Mouse (Mus musculus): ENCODE measurements around the gene Ampd2. TPM values are rescaled to one million over a fixed set of nuclear protein-coding genes. Genes with fewer than 3 reads are reported as not detected.

The Ampd2 gene
- polyA plus RNA-seq, 1 experiment, result 92.9 TPM

DNA sequence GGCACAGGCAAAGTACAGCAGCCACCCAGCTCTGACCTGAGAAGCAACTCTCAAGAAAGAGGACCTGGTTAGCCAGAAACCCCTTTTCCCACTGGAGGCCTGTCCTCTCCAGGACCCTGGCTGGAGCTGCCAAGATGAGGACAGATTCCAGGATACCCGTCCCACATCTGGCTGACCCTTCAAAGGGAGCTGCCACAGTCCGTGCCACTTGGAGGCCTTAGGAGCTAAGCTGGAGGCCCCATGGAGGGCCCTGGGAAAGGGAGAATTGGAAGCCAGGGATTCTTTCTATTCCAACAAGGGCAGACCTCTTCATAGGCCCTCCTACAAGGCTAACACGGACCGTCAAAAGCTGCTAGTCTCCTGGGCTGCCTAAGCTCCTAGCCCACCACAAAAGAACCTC, 4.8 kb downstream of the Ampd2 start:
- H3K27ac ChIP-seq (ENCODE audit: insufficient read depth, low read length), result no peak overlapping the region
- WGBS, result 80% methylated on average over 4 of the region's 4 CpGs
- H3K36me3 ChIP-seq (ENCODE audit: control insufficient read depth, insufficient read depth, low read length), result peaks cover 21% of the 10 kb centered on the region
- no peaks in the 10 kb centered on the region for H3K27me3 ChIP-seq (ENCODE audit: control insufficient read depth, insufficient read depth, low read length)
- peaks cover 3% of the 10 kb centered on the region; the same call in 1 of the 2 replicates for H3K4me1 ChIP-seq (ENCODE audit: control insufficient read depth, insufficient read depth, insufficient read length)
- TF ChIP-seq CTCF (IDR thresholded peaks at IDR 0.05; ENCODE audit: extremely low read depth, insufficient read depth, insufficient read length, insufficient replicate concordance) (no peak), POLR2A (IDR thresholded peaks at IDR 0.05; ENCODE audit: low read depth, low read length) (no peak)
- DNase-seq (ENCODE audit: low read depth in 1 of 2, low spot score in 2 of 2), result no peak
- H3K4me3 ChIP-seq (ENCODE audit: extremely low read depth, insufficient read depth, insufficient read length), result no peak overlapping the region

DNA sequence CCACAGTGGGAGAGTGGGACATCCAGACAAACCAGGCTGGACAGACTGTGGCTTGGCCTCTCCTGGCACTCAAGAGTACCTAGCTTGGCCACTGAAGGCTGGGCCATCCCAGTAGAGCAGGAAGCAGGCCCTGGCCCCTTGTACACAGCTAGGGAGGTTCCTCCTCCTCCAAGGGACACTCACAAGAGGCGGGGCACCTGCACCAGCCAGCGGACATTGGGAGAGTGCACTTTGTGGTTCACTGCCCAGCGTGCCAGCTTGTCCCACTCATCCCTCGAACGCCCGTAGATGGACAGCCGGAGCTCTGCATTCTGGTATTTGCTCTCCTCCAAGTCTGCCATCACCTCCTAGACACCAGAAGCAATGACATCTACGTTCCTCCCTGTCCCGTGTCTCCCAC, 9.6 kb downstream of the Ampd2 start:
- 90% methylated on average over 9 of the region's 9 CpGs for WGBS

DNA sequence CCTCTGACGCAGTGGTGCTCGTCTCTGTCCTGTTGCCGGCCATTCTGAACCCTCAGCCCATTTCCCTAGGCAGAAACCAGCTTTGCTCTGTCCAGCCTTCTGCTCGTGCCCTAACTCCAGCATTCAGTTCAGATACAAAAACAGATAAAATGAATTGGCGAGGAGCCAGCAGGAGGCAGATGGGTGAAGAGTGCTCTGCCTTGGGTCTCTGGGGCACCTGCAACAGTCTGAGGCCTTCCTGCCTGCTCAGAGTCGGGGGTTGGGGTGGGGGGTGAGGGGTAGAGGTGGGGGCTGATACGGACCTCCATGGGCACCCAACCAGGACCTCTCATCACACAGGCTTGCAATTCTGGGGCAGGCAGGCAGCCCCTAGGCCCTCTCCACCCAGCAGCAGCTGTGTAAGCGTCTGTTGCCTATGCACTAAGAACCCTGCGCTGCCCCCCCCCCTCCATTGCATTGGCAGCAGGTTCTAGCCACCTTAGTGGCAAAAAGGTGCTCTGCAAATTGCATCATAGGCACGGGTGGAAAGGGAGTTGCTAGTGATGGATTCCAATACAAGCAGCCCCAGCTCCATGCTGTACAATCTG, 13.4 kb downstream of the Ampd2 start:
- Histone ChIP-seq H3K4me3 (ENCODE audit: extremely low read depth, insufficient read depth, insufficient read length) (no peak overlapping the region), H3K36me3 (ENCODE audit: control insufficient read depth, insufficient read depth, low read length) (peaks cover 25% of the 10 kb centered on the region), H3K27me3 (ENCODE audit: control insufficient read depth, insufficient read depth, low read length) (no peaks in the 10 kb centered on the region), H3K27ac (ENCODE audit: insufficient read depth, low read length) (no peak overlapping the region), H3K4me1 (ENCODE audit: control insufficient read depth, insufficient read depth, insufficient read length) (no peaks in the 10 kb centered on the region)
- no peak for TF ChIP-seq POLR2A (IDR thresholded peaks at IDR 0.05; ENCODE audit: low read depth, low read length)
- no peak for TF ChIP-seq CTCF (IDR thresholded peaks at IDR 0.05; ENCODE audit: extremely low read depth, insufficient read depth, insufficient read length, insufficient replicate concordance)
- WGBS, result 79% methylated on average over 10 of the region's 10 CpGs
- no peak for DNase-seq (ENCODE audit: low read depth in 1 of 2, low spot score in 2 of 2)

More for the DNA sequence above, 9.6 kb downstream of the Ampd2 start:
- no peaks in the 10 kb centered on the region for H3K4me1 ChIP-seq (ENCODE audit: control insufficient read depth, insufficient read depth, insufficient read length)
- DNase-seq (ENCODE audit: low read depth in 1 of 2, low spot score in 2 of 2), result no peak
- no peak overlapping the region for H3K27ac ChIP-seq (ENCODE audit: insufficient read depth, low read length)
- no peak overlapping the region for H3K4me3 ChIP-seq (ENCODE audit: extremely low read depth, insufficient read depth, insufficient read length)
- no peak for TF ChIP-seq POLR2A (IDR thresholded peaks at IDR 0.05; ENCODE audit: low read depth, low read length)
- TF ChIP-seq CTCF (IDR thresholded peaks at IDR 0.05; ENCODE audit: extremely low read depth, insufficient read depth, insufficient read length, insufficient replicate concordance), result no peak
- H3K27me3 ChIP-seq (ENCODE audit: control insufficient read depth, insufficient read depth, low read length), result no peaks in the 10 kb centered on the region
- H3K36me3 ChIP-seq (ENCODE audit: control insufficient read depth, insufficient read depth, low read length), result peaks cover 39% of the 10 kb centered on the region

DNA sequence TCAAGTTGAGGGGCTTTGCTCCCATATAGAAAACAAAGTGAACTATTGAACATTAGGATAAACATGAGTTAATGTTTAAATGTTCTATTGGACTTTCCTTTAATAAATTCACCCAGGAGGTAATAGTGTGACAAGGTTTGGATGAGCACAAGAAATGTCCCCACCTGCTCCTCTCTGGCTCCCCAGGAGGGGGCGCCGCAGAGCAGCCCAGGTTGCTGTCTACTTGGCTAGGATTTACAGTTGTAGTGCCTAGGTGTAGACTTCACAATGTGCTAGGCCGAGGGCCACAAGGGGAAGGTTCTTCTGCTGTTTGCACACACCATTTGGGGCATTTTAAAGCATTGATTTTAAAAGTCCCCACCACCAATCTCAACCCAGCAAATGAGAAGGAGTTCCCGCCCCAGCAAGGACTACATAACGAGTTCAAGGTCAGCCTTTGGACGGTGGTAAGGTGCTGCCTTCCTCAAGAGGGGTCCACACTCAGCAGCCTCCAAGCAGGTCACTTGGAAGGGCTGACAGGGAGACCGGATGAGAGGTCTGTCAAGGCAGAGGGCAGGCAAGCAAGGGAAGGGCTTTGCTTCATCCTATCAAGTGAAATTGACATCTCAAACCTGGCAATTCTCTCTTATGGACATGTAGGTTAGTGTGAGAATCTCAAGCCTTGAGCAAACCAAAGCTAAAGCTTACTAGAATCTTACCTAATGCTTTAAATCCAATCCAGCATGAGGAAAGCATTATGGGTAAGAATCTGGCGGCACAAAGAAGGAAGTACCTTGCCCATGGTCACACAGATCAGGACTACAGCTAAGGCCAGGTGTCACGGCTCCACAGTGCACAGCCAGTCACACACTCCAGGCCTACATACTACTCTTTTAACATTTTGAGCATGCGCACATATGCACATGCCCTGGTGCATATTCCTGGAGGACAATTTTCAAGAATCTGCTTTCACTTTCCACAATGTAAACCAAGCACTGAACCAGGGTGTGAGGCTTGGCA, 15.9 kb downstream of the Ampd2 start:
- DNase-seq (ENCODE audit: low read depth in 1 of 2, low spot score in 2 of 2), result peak; percentile 18 to 63
- 61% methylated on average over 10 of the region's 10 CpGs for whole genome bisulfite sequencing
- H3K27ac ChIP-seq (ENCODE audit: insufficient read depth, low read length), result no peak overlapping the region
- no peaks in the 10 kb centered on the region for H3K27me3 ChIP-seq (ENCODE audit: control insufficient read depth, insufficient read depth, low read length)
- H3K4me3 ChIP-seq (ENCODE audit: extremely low read depth, insufficient read depth, insufficient read length), result no peak overlapping the region
- TF ChIP-seq CTCF (IDR thresholded peaks at IDR 0.05; ENCODE audit: extremely low read depth, insufficient read depth, insufficient read length, insufficient replicate concordance) (peak; percentile 93), POLR2A (IDR thresholded peaks at IDR 0.05; ENCODE audit: low read depth, low read length) (no peak)
- H3K36me3 ChIP-seq (ENCODE audit: control insufficient read depth, insufficient read depth, low read length), result peaks cover 9% of the 10 kb centered on the region
- H3K4me1 ChIP-seq (ENCODE audit: control insufficient read depth, insufficient read depth, insufficient read length), result no peaks in the 10 kb centered on the region

DNA sequence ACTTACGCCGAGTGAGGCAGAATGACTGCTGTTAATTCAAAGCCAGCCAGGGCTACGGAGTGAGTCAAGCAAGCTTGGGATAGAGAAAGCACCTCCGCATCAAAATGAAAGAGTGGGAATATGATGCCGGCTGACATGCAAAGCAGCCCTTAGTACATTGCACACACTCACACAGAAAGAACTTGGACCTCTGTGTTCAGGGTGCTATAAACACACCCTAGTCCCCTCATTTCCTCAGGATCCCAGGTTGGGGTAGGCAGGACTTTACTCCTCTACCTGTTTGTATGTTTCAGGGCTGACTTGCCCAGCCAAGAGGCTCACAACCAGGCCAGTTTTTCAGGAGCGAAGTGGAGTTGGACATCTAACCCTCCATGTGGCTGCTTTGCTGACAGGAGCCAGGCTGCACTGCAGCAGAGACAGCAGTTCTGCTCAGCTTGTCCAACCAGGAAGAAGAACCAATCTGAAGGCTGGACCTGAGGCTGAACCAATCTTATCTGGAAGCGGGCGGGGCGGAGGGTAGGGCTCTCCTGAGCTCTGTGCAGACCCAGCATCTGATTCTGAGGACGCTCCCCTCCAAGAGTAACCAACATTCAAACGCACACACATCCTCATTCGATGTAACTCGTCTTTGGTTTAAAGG, 17.1 kb downstream of the Ampd2 start:
- H3K4me3 ChIP-seq (ENCODE audit: extremely low read depth, insufficient read depth, insufficient read length), result no peak overlapping the region
- H3K27me3 ChIP-seq (ENCODE audit: control insufficient read depth, insufficient read depth, low read length), result no peaks in the 10 kb centered on the region
- H3K4me1 ChIP-seq (ENCODE audit: control insufficient read depth, insufficient read depth, insufficient read length), result no peaks in the 10 kb centered on the region
- 71% methylated on average over 13 of the region's 13 CpGs for WGBS
- DNase-seq (ENCODE audit: low read depth in 1 of 2, low spot score in 2 of 2), result no peak
- no peaks in the 10 kb centered on the region for H3K36me3 ChIP-seq (ENCODE audit: control insufficient read depth, insufficient read depth, low read length)
- H3K27ac ChIP-seq (ENCODE audit: insufficient read depth, low read length), result no peak overlapping the region
- TF ChIP-seq POLR2A (IDR thresholded peaks at IDR 0.05; ENCODE audit: low read depth, low read length) (no peak), CTCF (IDR thresholded peaks at IDR 0.05; ENCODE audit: extremely low read depth, insufficient read depth, insufficient read length, insufficient replicate concordance) (no peak)

DNA sequence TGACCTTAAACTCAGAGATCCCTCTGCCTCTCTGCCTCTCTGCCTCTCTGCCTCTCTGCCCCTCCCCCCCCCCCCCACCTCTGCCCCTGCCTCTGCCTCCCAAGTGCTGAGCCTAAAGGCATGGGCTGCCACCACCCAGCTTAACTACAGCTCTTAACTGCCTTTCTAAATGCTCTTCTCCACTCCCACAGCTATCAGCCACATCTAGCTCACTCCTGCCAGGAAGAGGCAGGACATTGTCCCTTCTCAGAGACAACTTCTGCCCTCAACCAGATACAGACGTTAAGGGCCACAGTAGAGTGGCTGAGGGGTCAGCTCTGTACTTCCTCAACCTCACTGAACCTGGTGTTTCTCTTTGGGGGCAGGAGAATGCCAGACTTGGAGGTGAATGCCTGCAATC, 17.6 kb downstream of the Ampd2 start:
- no peak overlapping the region for H3K4me3 ChIP-seq (ENCODE audit: extremely low read depth, insufficient read depth, insufficient read length)
- H3K27ac ChIP-seq (ENCODE audit: insufficient read depth, low read length), result no peak overlapping the region
- WGBS, result 18% methylated on average over 1 of the region's 1 CpGs
- no peaks in the 10 kb centered on the region for H3K4me1 ChIP-seq (ENCODE audit: control insufficient read depth, insufficient read depth, insufficient read length)
- no peak for DNase-seq (ENCODE audit: low read depth in 1 of 2, low spot score in 2 of 2)
- TF ChIP-seq CTCF (IDR thresholded peaks at IDR 0.05; ENCODE audit: extremely low read depth, insufficient read depth, insufficient read length, insufficient replicate concordance), result no peak
- TF ChIP-seq POLR2A (IDR thresholded peaks at IDR 0.05; ENCODE audit: low read depth, low read length), result no peak
- no peaks in the 10 kb centered on the region for H3K36me3 ChIP-seq (ENCODE audit: control insufficient read depth, insufficient read depth, low read length)
- no peaks in the 10 kb centered on the region for H3K27me3 ChIP-seq (ENCODE audit: control insufficient read depth, insufficient read depth, low read length)

Measured in spleen, adult 2 months (tissue).